Mouse (Mus musculus) kidney, postnatal 36 days (tissue): ENCODE data around the gene Cmss1.

ENCODE experiments used
- DNase-seq, 2 experiments: peaks; one replicate each; pipeline ENCODE4 v3.0.0; 2021 to 2022; ENCODE audit warnings: mixed read lengths in 2 of 2

The Cmss1 gene

GRCm38 (mm10) chr16:57470286-57470830 lies 136.3 kb downstream of the Cmss1 start:
- no peak for DNase-seq

GRCm38 (mm10) chr16:57469869-57470268 lies 136.8 kb downstream of the Cmss1 start:
- no peak for DNase-seq

GRCm38 (mm10) chr16:57469301-57469700 lies 137.4 kb downstream of the Cmss1 start:
- DNase-seq = no peak

DNA sequence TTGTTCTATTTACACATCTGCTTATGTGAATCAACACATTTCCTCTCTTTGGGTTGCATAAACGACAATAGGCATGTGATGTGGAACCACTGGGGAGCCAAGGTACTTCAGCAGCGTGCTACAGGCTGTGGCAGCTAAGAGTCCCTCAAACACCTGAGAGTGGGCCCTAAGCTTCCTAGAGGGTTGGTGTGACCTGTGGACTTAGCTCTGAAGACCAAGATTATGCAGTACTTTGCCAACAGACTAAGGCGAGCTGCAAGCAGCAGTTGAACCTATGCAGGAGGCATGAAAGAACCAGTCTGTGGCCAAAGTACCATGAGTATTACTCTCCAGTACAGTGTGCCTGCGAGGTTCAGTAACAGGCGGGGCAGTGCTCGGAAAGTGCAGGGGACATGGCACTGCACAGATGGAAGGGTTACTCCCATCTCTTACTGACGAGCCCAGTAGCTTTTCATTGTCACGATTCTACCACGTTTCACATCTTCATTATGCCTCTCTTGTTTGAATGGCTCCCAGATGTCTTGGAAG lies 141.2 kb downstream of the Cmss1 start:
- DNase-seq = no peak

GRCm38 (mm10) chr16:57456003-57456402 lies 150.7 kb downstream of the Cmss1 start:
- DNase-seq = no peak

DNA sequence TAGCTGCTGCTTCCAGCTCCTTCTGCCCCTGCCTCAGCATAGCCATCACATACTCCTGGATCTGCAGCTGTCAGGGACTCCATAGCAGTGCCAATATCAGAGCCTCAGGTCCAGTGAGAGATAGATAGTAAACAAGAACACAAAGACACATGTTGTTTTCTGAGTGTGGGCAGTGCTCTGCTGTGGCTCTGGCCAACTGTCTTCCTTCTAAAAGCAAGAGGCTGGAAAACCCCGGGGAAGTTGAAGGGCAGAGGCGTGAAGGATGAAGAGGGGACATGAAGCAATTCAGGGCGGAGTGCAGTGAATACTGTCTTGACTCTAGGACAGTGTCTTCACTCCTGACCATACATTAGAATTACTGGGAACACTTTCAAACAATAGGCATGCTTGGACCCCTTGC lies 151.1 kb downstream of the Cmss1 start:
- no peak for DNase-seq

GRCm38 (mm10) chr16:57454106-57454763 lies 152.4 kb downstream of the Cmss1 start:
- DNase-seq = no peak

- DNase-seq = no peak
Measured at GRCm38 (mm10) chr16:57453009-57453408, 153.7 kb downstream of the Cmss1 start.

- DNase-seq = peak; percentile 11 to 18
Measured at GRCm38 (mm10) chr16:57445096-57446094, 161.3 kb downstream of the Cmss1 start.

DNA sequence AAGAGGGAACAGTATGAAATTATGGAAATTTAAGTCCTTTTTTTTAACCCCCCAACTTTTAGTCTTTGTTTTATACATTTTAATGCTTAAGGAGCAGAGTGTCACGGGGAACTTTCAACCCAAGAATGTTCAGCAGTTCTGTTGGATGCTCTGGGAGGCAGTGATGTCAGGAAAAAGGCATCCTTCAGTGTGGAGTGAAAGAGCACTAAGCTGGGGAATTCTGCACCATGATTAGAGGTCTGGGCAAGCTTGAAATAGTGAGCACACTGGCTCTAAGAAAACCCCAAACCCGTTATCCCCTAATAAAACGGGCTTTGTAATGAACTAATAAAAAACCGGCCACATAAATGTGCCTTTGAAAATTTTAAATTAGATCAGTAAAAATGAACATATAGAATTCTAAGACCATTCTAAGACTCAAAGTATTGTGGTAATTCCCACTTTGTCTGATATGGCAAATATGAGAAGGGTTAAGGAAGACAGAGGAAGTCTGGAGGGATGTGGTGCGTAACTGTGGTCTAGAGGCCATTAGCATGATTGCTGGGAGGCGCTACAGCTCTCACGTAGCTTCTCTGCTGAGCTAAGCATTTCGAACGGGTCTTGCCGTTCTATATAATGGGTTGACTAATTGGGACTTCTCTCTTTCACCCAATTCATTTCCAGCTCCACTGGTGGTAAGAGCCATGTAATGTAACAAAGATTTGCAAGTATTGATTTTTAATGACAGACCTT lies 165.8 kb downstream of the Cmss1 start:
- DNase-seq = no peak

- peak in 1 of 2 experiments; percentile 34 for DNase-seq
Measured at GRCm38 (mm10) chr16:57439206-57439605, 167.5 kb downstream of the Cmss1 start.

- DNase-seq = no peak
Measured at GRCm38 (mm10) chr16:57438288-57438685, 168.4 kb downstream of the Cmss1 start.

DNA sequence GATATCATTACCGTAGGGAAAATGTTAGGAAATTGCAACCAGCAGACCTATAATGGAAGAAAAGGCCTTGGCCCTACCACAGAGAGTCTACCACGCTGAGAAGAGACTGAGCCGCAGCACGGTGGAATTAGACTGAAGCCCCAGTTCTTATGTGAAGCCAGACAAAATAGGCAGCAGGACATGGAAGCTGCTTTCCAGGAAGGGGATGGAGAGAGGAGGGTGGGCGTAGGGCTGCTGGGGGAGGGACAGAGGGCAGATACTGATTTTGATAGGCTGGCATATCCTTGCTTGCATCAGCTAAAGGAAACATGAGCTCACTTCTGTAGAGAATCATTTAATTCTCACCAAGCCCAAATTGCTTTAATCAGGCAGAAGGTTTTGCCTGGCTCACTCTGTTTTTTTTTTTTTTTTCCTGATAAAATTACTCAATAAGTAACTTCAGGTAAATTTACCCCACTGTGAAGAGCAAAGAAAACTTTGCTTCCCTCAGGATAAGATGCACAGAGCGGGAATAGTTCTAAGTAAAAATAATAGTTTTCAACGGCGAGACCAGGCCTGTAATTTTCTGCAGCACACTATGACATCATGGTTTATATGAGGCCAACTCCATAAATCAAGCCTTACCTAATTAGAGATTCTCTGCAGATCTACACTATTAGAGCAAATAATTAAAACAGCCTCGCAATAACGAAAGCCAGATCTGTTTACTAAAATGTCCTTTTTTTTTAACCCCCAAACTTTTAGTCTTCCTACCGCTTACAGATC lies 169.0 kb downstream of the Cmss1 start:
- no peak for DNase-seq

- DNase-seq = no peak
Measured at GRCm38 (mm10) chr16:57434640-57435039, 172.0 kb downstream of the Cmss1 start.

DNA sequence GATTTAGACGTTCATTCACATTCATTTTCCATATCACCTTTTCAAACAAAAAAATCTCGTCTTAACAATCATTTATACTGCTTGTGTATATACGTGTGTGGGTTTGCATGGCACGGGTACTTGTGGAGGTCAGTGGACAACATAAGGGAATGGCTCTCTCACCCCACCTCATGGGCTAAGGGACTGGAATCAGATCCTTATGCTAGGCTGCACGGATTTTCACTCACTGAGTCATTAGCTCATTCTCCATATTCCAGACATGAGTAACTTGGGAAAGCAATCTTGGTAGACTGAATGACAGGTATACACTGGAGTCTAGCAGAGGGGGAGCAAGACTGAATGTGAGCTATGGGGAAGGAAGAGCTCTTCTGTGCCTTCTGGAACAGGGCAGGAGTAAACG lies 173.0 kb downstream of the Cmss1 start:
- DNase-seq = no peak

DNA sequence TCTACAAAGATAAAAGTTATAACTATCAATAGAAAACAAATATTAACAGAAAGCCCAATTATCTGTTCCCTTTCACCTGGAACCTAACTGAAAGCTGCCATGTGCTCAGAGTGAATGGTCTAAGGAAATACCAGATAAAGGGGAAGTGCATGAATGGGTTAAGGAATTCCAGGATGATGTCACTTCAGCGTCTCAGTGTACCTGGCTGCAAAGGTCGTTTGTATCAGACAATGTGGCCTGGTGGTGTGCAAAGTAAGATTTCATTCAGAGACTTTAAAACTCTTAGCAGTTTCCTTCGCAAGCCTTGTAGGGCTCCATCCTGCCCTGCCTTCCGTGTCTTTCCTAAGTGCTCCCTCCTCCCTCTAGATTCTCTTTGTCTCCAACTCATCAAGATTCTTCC lies 173.5 kb downstream of the Cmss1 start:
- DNase-seq = no peak

GRCm38 (mm10) chr16:57431294-57431693 lies 175.4 kb downstream of the Cmss1 start:
- DNase-seq = no peak

DNA sequence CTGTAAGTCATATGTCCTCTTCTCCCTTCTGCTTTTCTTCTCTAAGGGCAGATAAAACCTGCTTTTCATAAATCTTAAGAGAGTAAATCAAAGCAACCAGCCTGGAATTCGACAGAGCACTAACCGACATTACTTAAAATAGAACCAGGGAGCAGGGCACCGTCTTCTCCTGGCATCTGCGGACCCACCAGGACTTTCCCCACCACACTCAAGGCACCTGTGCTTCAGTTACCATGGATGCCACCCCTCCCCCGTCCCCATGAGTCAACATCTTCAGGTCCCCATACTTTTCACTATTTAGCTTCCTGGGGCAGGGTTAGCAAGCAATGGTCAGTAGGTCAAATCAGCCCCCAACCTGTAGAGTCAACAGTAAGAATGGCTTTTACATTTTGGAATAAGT lies 177.7 kb downstream of the Cmss1 start:
- no peak for DNase-seq

GRCm38 (mm10) chr16:57427516-57428285 lies 179.0 kb downstream of the Cmss1 start:
- peak in 1 of 2 experiments; percentile 22 for DNase-seq

DNA sequence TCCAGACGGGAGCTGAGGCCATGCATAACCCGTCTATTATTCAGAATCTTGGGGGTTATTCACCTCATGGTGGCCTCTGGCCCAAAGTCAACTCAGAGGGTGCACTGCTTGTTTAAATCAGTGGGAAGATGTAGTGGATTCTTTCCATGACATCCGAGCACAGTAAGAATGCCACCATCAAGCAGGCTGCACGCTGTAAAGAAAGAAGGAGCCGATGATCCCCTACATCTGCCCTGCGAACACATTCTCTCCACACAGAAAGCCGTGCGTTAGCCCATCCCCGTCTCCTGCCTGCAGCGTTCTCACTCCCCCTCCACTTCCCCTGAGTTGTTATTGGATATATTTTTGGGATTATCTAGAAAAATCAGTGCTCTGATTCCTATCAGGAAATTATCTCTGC lies 180.0 kb downstream of the Cmss1 start:
- no peak for DNase-seq
